Mouse (Mus musculus): ENCODE results near the gene Cdk14. TPM values are rescaled to one million over a fixed set of nuclear protein-coding genes. Genes with fewer than 3 reads are reported as not detected.

The Cdk14 gene
- polyA plus RNA-seq, 1 experiment, result 11.2 TPM

DNA sequence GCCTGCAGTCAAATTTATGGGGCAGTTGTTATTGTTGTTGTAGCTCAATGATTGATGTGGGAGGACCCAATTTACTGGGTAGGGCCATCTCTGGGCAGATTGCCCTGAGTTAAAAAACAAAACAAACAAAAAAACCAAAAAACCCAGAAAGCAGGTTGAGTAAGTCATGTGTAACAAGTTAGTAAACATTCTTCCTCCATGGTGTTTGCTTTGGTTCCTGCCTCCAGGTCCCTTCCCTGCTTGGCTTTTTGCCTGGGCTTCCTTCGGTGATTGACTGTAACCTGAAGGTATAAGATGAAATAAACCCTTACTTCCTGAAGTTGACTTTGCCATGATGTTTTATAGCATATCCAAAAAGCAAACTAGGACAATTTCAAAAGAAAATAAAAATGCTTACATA is 377.4 kb downstream of the Cdk14 start:
- H3ac ChIP-seq (ENCODE audit: control insufficient read depth, insufficient read length), result no peak overlapping the region
- no peaks in the 10 kb centered on the region for H3K36me3 ChIP-seq (ENCODE audit: control insufficient read depth, insufficient read depth)
- no peaks in the 10 kb centered on the region for H3K79me2 ChIP-seq (ENCODE audit: control insufficient read depth, insufficient read depth)
- no peak overlapping the region for H3K4me3 ChIP-seq
- H3K27me3 ChIP-seq (ENCODE audit: control insufficient read depth, insufficient read depth, insufficient read length), result no peaks in the 10 kb centered on the region
- TF ChIP-seq E2F4 (IDR thresholded peaks at IDR 0.05; ENCODE audit: insufficient read depth) (no peak), MAX (IDR thresholded peaks at IDR 0.05; ENCODE audit: low read depth) (no peak), TCF3 (IDR thresholded peaks at IDR 0.05; ENCODE audit: insufficient read length, low read depth) (no peak), CEBPB (IDR thresholded peaks at IDR 0.05; ENCODE audit: insufficient read depth, poor library complexity, severe bottlenecking) (no peak), SRF (IDR thresholded peaks at IDR 0.05; ENCODE audit: control insufficient read depth, insufficient read length, low read depth) (no peak), MYOG (IDR thresholded peaks at IDR 0.05; ENCODE audit: control insufficient read depth in 1 of 3, insufficient read depth in 1 of 3, insufficient read length in 2 of 3, low read depth in 2 of 3) (no peak), USF1 (IDR thresholded peaks at IDR 0.05; ENCODE audit: low read depth) (no peak), POLR2A (IDR thresholded peaks at IDR 0.05; ENCODE audit: insufficient read length, low read depth) (no peak), POLR2AphosphoS2 (IDR thresholded peaks at IDR 0.05; ENCODE audit: insufficient read length, low read depth) (no peak), MYOD1 (IDR thresholded peaks at IDR 0.05; ENCODE audit: control insufficient read depth in 1 of 3, insufficient read length in 2 of 3, low read depth in 2 of 3) (no peak), TCF12 (IDR thresholded peaks at IDR 0.05; ENCODE audit: insufficient read depth, poor library complexity, severe bottlenecking) (no peak), REST (IDR thresholded peaks at IDR 0.05; ENCODE audit: insufficient read depth, insufficient read length) (no peak)
- no peak overlapping the region for H3K4me2 ChIP-seq (ENCODE audit: low read depth)

DNA sequence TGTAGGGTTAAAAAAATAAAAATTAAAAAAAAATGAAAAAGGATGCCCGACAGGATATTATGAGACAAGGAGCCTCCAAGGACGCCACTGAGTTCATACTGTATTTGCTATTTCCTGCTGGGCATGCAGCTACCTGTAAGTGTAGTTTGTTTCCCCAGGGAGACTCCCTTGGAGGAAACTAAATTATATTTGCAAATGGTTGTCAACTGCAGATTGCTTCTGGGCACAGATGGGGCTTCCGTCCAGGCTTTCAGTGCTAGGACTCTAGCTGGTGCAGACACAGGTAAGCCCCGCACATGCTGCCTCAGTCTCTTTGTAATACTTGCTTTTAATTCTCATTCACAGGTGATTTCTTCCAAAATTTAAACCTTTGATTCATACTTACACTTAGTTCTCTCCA is 378.6 kb downstream of the Cdk14 start:
- Histone ChIP-seq H3K27me3 (ENCODE audit: control insufficient read depth, insufficient read depth, insufficient read length) (no peaks in the 10 kb centered on the region), H3K4me2 (ENCODE audit: low read depth) (no peak overlapping the region), H3ac (ENCODE audit: control insufficient read depth, insufficient read length) (no peak overlapping the region), H3K4me3 (no peak overlapping the region), H3K79me2 (ENCODE audit: control insufficient read depth, insufficient read depth) (no peaks in the 10 kb centered on the region), H3K36me3 (ENCODE audit: control insufficient read depth, insufficient read depth) (no peaks in the 10 kb centered on the region)
- TF ChIP-seq MAX (IDR thresholded peaks at IDR 0.05; ENCODE audit: low read depth) (no peak), SRF (IDR thresholded peaks at IDR 0.05; ENCODE audit: control insufficient read depth, insufficient read length, low read depth) (no peak), CEBPB (IDR thresholded peaks at IDR 0.05; ENCODE audit: insufficient read depth, poor library complexity, severe bottlenecking) (no peak), MYOG (IDR thresholded peaks at IDR 0.05; ENCODE audit: control insufficient read depth in 1 of 3, insufficient read depth in 1 of 3, insufficient read length in 2 of 3, low read depth in 2 of 3) (no peak)

DNA sequence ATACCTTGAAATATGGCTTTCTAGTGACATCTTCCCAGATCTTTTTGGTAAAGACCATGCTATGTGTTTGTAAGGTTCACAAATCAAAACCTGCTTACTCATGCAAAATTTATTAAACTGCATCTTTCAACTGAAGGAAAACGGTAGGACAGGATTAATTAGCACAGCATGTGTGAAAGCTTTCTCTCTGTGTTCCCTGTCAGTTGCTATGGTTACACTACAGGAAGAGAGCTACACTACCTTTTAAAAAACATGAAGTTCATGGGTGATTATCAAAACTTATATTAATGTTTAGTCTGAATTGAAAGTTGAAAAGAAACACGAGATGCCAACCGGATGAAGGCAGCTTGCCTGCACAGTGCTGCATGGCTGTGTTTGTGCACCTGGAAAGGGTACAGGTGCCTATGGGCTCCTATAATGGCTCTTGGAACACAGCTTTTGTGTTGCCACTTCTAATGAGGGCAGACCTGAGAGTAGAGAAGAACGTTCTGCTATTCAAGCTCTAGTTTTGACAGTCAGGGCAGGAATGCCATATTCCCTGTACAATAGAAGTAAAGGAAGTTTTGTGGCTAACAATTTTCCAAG is 380.3 kb downstream of the Cdk14 start:
- Histone ChIP-seq H3K36me3 (ENCODE audit: control insufficient read depth, insufficient read depth) (peaks cover 4% of the 10 kb centered on the region), H3K4me3 (no peak overlapping the region)
- no peak for TF ChIP-seq REST (IDR thresholded peaks at IDR 0.05; ENCODE audit: insufficient read depth, insufficient read length)
- no peak for TF ChIP-seq TCF12 (IDR thresholded peaks at IDR 0.05; ENCODE audit: insufficient read depth, poor library complexity, severe bottlenecking)
- TF ChIP-seq SRF (IDR thresholded peaks at IDR 0.05; ENCODE audit: control insufficient read depth, insufficient read length, low read depth), result no peak
- TF ChIP-seq MAX (IDR thresholded peaks at IDR 0.05; ENCODE audit: low read depth), result no peak
- no peak for TF ChIP-seq E2F4 (IDR thresholded peaks at IDR 0.05; ENCODE audit: insufficient read depth)
- no peak for TF ChIP-seq CEBPB (IDR thresholded peaks at IDR 0.05; ENCODE audit: insufficient read depth, poor library complexity, severe bottlenecking)
- no peak for TF ChIP-seq USF1 (IDR thresholded peaks at IDR 0.05; ENCODE audit: low read depth)
- TF ChIP-seq MYOD1 (IDR thresholded peaks at IDR 0.05; ENCODE audit: control insufficient read depth in 1 of 3, insufficient read length in 2 of 3, low read depth in 2 of 3), result no peak
- no peak for TF ChIP-seq TCF3 (IDR thresholded peaks at IDR 0.05; ENCODE audit: insufficient read length, low read depth)
- TF ChIP-seq POLR2AphosphoS2 (IDR thresholded peaks at IDR 0.05; ENCODE audit: insufficient read length, low read depth), result no peak
- TF ChIP-seq MYOG (IDR thresholded peaks at IDR 0.05; ENCODE audit: control insufficient read depth in 1 of 3, insufficient read depth in 1 of 3, insufficient read length in 2 of 3, low read depth in 2 of 3), result no peak
- no peak for TF ChIP-seq POLR2A (IDR thresholded peaks at IDR 0.05; ENCODE audit: insufficient read length, low read depth)

DNA sequence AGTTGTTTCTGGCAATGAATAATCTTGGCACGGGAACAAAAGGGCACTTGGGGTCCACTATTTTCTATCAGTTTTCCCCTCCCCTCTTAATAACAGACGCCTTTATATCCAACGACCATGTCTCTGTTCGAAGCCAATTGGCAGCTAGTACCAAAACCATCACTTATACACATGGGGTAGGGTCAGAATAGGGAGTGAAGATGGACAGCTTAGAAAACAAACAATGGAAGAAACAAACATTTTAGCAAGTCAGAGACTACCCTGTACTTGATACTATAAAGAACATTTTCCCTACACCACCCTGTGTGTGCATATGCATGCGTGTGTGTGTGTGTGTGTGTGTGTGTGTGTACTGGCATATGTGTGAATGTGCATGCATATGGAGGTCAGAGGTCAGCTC is 386.7 kb downstream of the Cdk14 start:
- H3ac ChIP-seq (ENCODE audit: control insufficient read depth, insufficient read length), result no peak overlapping the region
- no peak overlapping the region for H3K4me3 ChIP-seq
- H3K79me2 ChIP-seq (ENCODE audit: control insufficient read depth, insufficient read depth), result no peaks in the 10 kb centered on the region
- H3K27me3 ChIP-seq (ENCODE audit: control insufficient read depth, insufficient read depth, insufficient read length), result no peaks in the 10 kb centered on the region
- H3K36me3 ChIP-seq (ENCODE audit: control insufficient read depth, insufficient read depth), result peaks cover 10% of the 10 kb centered on the region
- TF ChIP-seq SRF (IDR thresholded peaks at IDR 0.05; ENCODE audit: control insufficient read depth, insufficient read length, low read depth) (no peak), POLR2A (IDR thresholded peaks at IDR 0.05; ENCODE audit: insufficient read length, low read depth) (no peak), MYOG (IDR thresholded peaks at IDR 0.05; ENCODE audit: control insufficient read depth in 1 of 3, insufficient read depth in 1 of 3, insufficient read length in 2 of 3, low read depth in 2 of 3) (no peak), TCF12 (IDR thresholded peaks at IDR 0.05; ENCODE audit: insufficient read depth, poor library complexity, severe bottlenecking) (no peak), TCF3 (IDR thresholded peaks at IDR 0.05; ENCODE audit: insufficient read length, low read depth) (no peak), MYOD1 (IDR thresholded peaks at IDR 0.05; ENCODE audit: control insufficient read depth in 1 of 3, insufficient read length in 2 of 3, low read depth in 2 of 3) (no peak), POLR2AphosphoS2 (IDR thresholded peaks at IDR 0.05; ENCODE audit: insufficient read length, low read depth) (no peak)
- no peak overlapping the region for H3K4me2 ChIP-seq (ENCODE audit: low read depth)

More for the DNA sequence above, 380.3 kb downstream of the Cdk14 start:
- H3K79me2 ChIP-seq (ENCODE audit: control insufficient read depth, insufficient read depth), result no peaks in the 10 kb centered on the region
- no peak overlapping the region for H3K4me2 ChIP-seq (ENCODE audit: low read depth)
- no peaks in the 10 kb centered on the region for H3K27me3 ChIP-seq (ENCODE audit: control insufficient read depth, insufficient read depth, insufficient read length)
- H3ac ChIP-seq (ENCODE audit: control insufficient read depth, insufficient read length), result no peak overlapping the region

DNA sequence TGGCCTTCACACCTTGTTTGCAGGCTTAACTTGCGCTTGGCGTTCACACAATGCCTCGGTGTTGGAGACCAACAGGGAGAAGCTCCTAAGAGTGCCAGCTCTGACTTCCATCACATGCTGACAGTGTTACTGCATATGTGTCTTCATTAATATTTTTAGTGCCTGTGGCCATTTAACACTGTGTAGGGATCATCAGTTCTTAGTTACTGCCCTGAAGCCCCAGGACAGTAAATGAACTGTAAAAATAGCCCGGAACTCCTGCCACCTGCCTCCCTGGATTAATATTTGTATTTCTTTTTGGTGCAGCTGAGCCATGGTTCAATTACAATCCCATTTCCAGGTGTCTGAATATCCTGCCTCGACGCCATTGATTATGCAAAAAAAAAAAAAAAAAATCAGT is 387.3 kb downstream of the Cdk14 start:
- H3K79me2 ChIP-seq (ENCODE audit: control insufficient read depth, insufficient read depth), result no peaks in the 10 kb centered on the region
- H3K4me3 ChIP-seq, result no peak overlapping the region
- H3K27me3 ChIP-seq (ENCODE audit: control insufficient read depth, insufficient read depth, insufficient read length), result no peaks in the 10 kb centered on the region
- TF ChIP-seq REST (IDR thresholded peaks at IDR 0.05; ENCODE audit: insufficient read depth, insufficient read length) (no peak), MYOG (IDR thresholded peaks at IDR 0.05; ENCODE audit: control insufficient read depth in 1 of 3, insufficient read depth in 1 of 3, insufficient read length in 2 of 3, low read depth in 2 of 3) (no peak), E2F4 (IDR thresholded peaks at IDR 0.05; ENCODE audit: insufficient read depth) (no peak), SRF (IDR thresholded peaks at IDR 0.05; ENCODE audit: control insufficient read depth, insufficient read length, low read depth) (no peak), POLR2A (IDR thresholded peaks at IDR 0.05; ENCODE audit: insufficient read length, low read depth) (no peak), MAX (IDR thresholded peaks at IDR 0.05; ENCODE audit: low read depth) (no peak), USF1 (IDR thresholded peaks at IDR 0.05; ENCODE audit: low read depth) (no peak), TCF3 (IDR thresholded peaks at IDR 0.05; ENCODE audit: insufficient read length, low read depth) (no peak), TCF12 (IDR thresholded peaks at IDR 0.05; ENCODE audit: insufficient read depth, poor library complexity, severe bottlenecking) (no peak)
- no peak overlapping the region for H3ac ChIP-seq (ENCODE audit: control insufficient read depth, insufficient read length)
- no peak overlapping the region for H3K4me2 ChIP-seq (ENCODE audit: low read depth)
- H3K36me3 ChIP-seq (ENCODE audit: control insufficient read depth, insufficient read depth), result peaks cover 10% of the 10 kb centered on the region
